Mouse (Mus musculus): ENCODE measurements around the gene Ccdc170.

- no peak for TF ChIP-seq CTCF (conservative IDR thresholded peaks at IDR 0.05; ENCODE audit: insufficient read depth, insufficient read length, low read depth, low read length)
- no peak for TF ChIP-seq POLR2A (IDR thresholded peaks at IDR 0.05; ENCODE audit: low read depth, low read length)
These were observed 116.6 kb downstream of the Ccdc170 start for GRCm38 (mm10) chr10:4598916-4599315.

Measured in kidney, adult 2 months (tissue).